Mouse (Mus musculus) CH12.LX (cell line): ENCODE results near the gene Selenok.

Source experiments
- CHD2 ChIP-seq: IDR thresholded peaks from 2 replicates; pipeline ENCODE4 v1.6.1; 2011; ENCODE audit warnings: low read length, improper control_type of control experiment
- CTCF ChIP-seq, 2 experiments: IDR thresholded peaks in 1 of 2; conservative IDR thresholded peaks in 1 of 2; 2 replicates each; pipeline ENCODE4 v1.5.1; 2011 to 2012; ENCODE audit warnings: low read depth in 2 of 2, low read length in 2 of 2, improper control_type of control experiment in 1 of 2, inconsistent platforms in 1 of 2, mild to moderate bottlenecking in 1 of 2, moderate library complexity in 1 of 2
- HCFC1 ChIP-seq: IDR thresholded peaks from 2 replicates; pipeline ENCODE4 v1.6.1; 2012; ENCODE audit warnings: low read depth, mild to moderate bottlenecking, inconsistent platforms, low read length, improper control_type of control experiment
- IRF4 ChIP-seq: IDR thresholded peaks from 2 replicates; pipeline ENCODE4 v1.6.1; 2014; ENCODE audit warnings: low read depth, mild to moderate bottlenecking, inconsistent platforms, low read length, improper control_type of control experiment
- JUN ChIP-seq: IDR thresholded peaks from 2 replicates; pipeline ENCODE4 v1.6.1; 2011; ENCODE audit warnings: low read depth, mild to moderate bottlenecking, low read length, improper control_type of control experiment, moderate library complexity; ENCODE audit not compliant: insufficient read depth
- JUND ChIP-seq: conservative IDR thresholded peaks from 2 replicates; pipeline ENCODE4 v1.6.1; 2011; ENCODE audit warnings: low read depth, low read length, improper control_type of control experiment
- MAFK ChIP-seq: IDR thresholded peaks from 2 replicates; pipeline ENCODE4 v1.6.1; 2011; ENCODE audit warnings: low read length, improper control_type of control experiment; ENCODE audit not compliant: insufficient replicate concordance
- POLR2A ChIP-seq: IDR thresholded peaks from 2 replicates; pipeline ENCODE4 v1.6.1; 2011; ENCODE audit warnings: low read depth, mild to moderate bottlenecking, improper control_type of control experiment, low read length
- RAD21 ChIP-seq: IDR thresholded peaks from 2 replicates; pipeline ENCODE4 v1.6.1; 2011; ENCODE audit warnings: low read depth, mild to moderate bottlenecking, low read length, improper control_type of control experiment, moderate library complexity
- USF1 ChIP-seq: IDR thresholded peaks from 2 replicates; pipeline ENCODE4 v1.6.1; 2014; ENCODE audit warnings: low read depth, mild to moderate bottlenecking, inconsistent platforms, low read length, improper control_type of control experiment

DNA sequence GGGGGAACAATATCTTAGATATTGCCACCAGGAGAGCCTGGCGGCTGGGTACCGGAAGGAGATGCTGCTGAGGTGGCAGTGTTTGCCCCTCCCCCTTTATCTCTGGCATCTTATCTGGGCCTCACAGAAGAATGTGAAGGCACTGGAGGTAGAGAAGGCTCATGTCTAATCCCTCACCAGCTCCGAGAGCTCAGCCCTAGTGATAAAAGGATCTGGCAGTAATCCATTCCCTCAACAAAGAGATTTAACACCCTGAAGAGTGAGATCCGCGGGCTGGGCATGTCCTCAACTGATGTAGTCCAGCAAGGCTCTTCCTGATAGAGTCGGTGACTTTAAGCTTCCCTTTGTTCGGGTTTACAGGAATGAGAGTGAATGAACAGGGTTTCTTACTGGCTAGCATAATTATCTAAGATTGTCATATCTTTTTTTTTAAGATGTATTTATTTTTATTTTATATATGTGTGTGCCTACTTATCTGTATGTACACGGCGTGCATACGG is 27.7 kb upstream of the Selenok start:
- TF ChIP-seq JUND: no peak
- TF ChIP-seq CHD2: no peak
- no peak for TF ChIP-seq CTCF (conservative IDR thresholded peaks at IDR 0.05 in 1 of 2, IDR thresholded peaks at IDR 0.05 in 1 of 2; ENCODE audit: low read depth in 2 of 2, low read length in 2 of 2)
- TF ChIP-seq USF1: no peak
- TF ChIP-seq POLR2A: no peak
- TF ChIP-seq RAD21: no peak
- no peak for TF ChIP-seq IRF4
- no peak for TF ChIP-seq JUN
- TF ChIP-seq MAFK: no peak
- TF ChIP-seq HCFC1: no peak
